Mouse (Mus musculus): ENCODE results near the gene Gng12.

Gene Gng12

GRCm38 (mm10) chr6:67060057-67060456 lies 163.9 kb downstream of the Gng12 start:
- DNase-seq, result no peak

- peak; percentile 14 for DNase-seq
Measured at GRCm38 (mm10) chr6:67069219-67069762, 173.1 kb downstream of the Gng12 start.

- no peak for DNase-seq
Measured at GRCm38 (mm10) chr6:67069800-67070315, 173.7 kb downstream of the Gng12 start.

All from layer of hippocampus, adult 9-11 months (tissue).